Mouse (Mus musculus) liver, embryonic 13.5 days (tissue): ENCODE results near the gene Naip6. TPM values are rescaled to one million over a fixed set of nuclear protein-coding genes. Genes with fewer than 3 reads are reported as not detected.
"Not testable (repeated sequence)": the region's sequence is repeated elsewhere in the genome, so short reads cannot be mapped to it uniquely, and the experiment has no call there.

Experiments used
- ATAC-seq: fragments of 200-750 bp; cut with Nextera tagmentation; 2 replicates; pipeline ENCODE4 v1.8.0; 2017; ENCODE audit warnings: low read depth, mild to moderate bottlenecking, moderate number of reproducible peaks, moderate library complexity
- DNase-seq: peaks from one replicate; pipeline ENCODE4 v3.0.0; 2022
- H3K27ac ChIP-seq: fragments of 300-500 bp; sonication (generic); 2 replicates; pipeline ENCODE4 v1.5.1; 2015; ENCODE audit warnings: moderate library complexity, mild to moderate bottlenecking, inconsistent platforms
- H3K27me3 ChIP-seq: fragments of 300-500 bp; sonication (generic); 2 replicates; pipeline ENCODE4 v1.6.1; 2015; ENCODE audit warnings: mild to moderate bottlenecking, inconsistent platforms
- H3K36me3 ChIP-seq: fragments of 300-500 bp; sonication (generic); 2 replicates; pipeline ENCODE4 v1.6.1; 2015; ENCODE audit warnings: mild to moderate bottlenecking, inconsistent platforms
- H3K4me1 ChIP-seq: fragments of 300-500 bp; sonication (generic); replicated peaks from 2 replicates; pipeline ENCODE4 v1.6.1; 2015; ENCODE audit warnings: inconsistent platforms
- H3K4me2 ChIP-seq: fragments of 300-500 bp; sonication (generic); 2 replicates; pipeline ENCODE4 v1.6.1; 2015; ENCODE audit warnings: inconsistent platforms, mild to moderate bottlenecking, moderate library complexity
- H3K4me3 ChIP-seq: fragments of 300-500 bp; sonication (generic); replicated peaks from 2 replicates; pipeline ENCODE4 v1.5.1; 2015; ENCODE audit warnings: mild to moderate bottlenecking, inconsistent platforms
- H3K9ac ChIP-seq: fragments of 300-500 bp; sonication (generic); 2 replicates; pipeline ENCODE4 v1.6.1; 2015; ENCODE audit warnings: mild to moderate bottlenecking, inconsistent platforms
- H3K9me3 ChIP-seq: fragments of 300-500 bp; sonication (generic); replicated peaks from 2 replicates; pipeline ENCODE4 v1.6.1; 2016; ENCODE audit warnings: inconsistent platforms
- WGBS: fragments of 180-500 bp; shearing (Covaris S2); methylation state at CpG from one replicate; pipeline ENCODE4 v1.1.7; 2015; ENCODE audit not compliant: insufficient replicate concordance; 5-methylcytosine and 5-hydroxymethylcytosine counted together
- polyA plus RNA-seq: library from polyadenylated mRNA; unstranded; fragments of >200 nt; fragmentation: Nextera tagmentation; extraction: Ambion mirVana; gene quantifications from 2 replicates; pipeline ENCODE4 v1.2.1, GENCODE M21; 2015

Naip6 gene
- polyA plus RNA-seq, result 0.23 TPM in 2 replicates

DNA sequence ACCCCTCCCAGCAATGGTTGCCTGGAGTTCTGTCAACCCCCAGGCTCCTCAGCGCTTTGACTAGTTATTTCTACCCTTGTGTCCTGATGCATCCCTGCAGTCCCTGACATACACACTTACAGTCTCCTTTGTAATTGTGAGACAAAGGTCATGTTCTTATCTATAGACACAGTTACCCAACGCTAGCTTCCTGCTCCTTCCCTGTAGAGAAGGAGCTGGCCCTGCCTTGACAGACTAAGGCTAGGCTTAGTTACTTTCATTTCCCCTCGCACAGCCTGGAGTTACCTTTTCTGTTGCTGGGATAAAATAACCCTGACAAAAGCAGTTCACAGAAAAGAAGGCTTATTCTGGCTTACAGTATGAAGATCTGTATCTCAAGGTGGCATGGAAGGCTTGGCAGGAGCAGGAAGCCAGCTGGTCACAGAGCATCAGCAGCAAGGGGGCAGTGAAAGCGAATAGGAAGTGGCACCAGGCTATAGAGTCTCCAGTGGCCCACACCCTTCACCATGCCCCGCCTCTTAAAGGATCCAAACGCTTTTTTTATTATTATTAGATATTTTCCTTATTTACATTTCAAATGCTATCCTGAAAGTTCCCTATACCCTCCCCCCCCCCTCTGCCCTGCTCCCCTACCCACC, at the start of gene Naip6:
Gene Naip6, minus strand, starts transcription at position 419 of the 638 bp plus-strand sequence.
- H3K9ac ChIP-seq, DNase-seq, H3K36me3 ChIP-seq, H3K27ac ChIP-seq, H3K4me1 ChIP-seq, H3K27me3 ChIP-seq, H3K4me3 ChIP-seq, H3K9me3 ChIP-seq: not testable (repeated sequence)
- WGBS, result 28% methylated on average over 6 of the region's 6 CpGs
- 0 out of 2 replicates have a peak within 1 kb of the TSS, but pooled peaks have one; percentile 8 for H3K4me2 ChIP-seq
- peak; percentile 53; the same call in 1 of the 2 replicates for ATAC-seq

DNA sequence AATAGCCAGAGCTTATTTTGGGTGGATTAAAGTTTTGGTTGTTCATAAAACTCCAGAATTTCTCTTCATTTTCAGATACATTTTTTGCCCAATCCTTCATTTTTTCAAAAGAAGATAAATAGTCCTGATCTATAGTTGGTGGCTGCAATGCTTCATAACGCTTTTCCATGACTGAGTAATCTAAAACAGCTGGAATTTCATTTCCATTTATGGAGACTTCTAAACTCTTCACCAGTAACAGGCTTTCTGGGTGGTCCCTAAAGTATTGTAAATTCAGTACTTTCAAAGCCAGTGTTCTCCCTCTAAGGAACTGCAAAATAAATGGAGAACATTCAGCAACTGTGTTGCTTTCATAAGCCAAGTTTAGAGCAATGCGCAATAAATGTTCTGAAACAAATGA, 34.8 kb upstream of the Naip6 start:
- not testable (repeated sequence) for H3K4me1 ChIP-seq, H3K9me3 ChIP-seq, H3K27ac ChIP-seq, DNase-seq, H3K27me3 ChIP-seq, H3K4me3 ChIP-seq, H3K9ac ChIP-seq, ATAC-seq, H3K36me3 ChIP-seq, H3K4me2 ChIP-seq
- 60% methylated on average over 2 of the region's 2 CpGs for WGBS

DNA sequence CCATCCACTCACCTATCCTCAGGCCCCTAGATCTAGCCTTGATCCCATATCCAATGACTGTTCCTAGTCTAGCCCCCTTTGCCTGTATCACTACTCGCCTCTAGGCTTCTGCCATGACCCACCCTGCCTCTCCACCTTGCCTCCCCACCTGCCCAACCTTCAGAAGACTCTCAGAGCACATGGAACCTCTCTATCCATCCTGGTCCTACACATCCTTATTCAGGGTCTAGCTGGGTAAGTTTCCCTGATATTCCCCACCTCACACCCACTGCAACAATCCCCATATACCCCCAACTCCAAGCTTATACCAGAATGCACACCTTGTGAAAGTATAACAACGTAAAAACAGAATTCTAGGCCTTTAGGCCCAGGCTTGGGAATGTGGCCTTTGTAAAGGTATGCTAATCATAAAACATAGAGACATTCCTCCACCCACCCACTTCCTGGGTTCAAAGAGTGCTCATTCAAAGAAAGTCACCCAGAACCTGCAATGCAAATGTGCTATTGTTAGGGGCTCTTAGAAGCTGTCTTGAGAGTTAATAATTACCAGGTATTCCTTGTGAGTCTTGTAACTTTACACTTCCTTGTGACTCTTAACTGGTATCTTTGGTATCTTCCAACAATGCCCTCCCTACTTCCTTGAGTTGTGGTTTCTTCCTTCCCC, 32.2 kb upstream of the Naip6 start:
- H3K9me3 ChIP-seq, H3K27ac ChIP-seq, H3K4me3 ChIP-seq, ATAC-seq, H3K4me1 ChIP-seq, H3K27me3 ChIP-seq, H3K4me2 ChIP-seq, DNase-seq, H3K9ac ChIP-seq, H3K36me3 ChIP-seq: not testable (repeated sequence)
- WGBS, result 38% methylated on average over 1 of the region's 2 CpGs

DNA sequence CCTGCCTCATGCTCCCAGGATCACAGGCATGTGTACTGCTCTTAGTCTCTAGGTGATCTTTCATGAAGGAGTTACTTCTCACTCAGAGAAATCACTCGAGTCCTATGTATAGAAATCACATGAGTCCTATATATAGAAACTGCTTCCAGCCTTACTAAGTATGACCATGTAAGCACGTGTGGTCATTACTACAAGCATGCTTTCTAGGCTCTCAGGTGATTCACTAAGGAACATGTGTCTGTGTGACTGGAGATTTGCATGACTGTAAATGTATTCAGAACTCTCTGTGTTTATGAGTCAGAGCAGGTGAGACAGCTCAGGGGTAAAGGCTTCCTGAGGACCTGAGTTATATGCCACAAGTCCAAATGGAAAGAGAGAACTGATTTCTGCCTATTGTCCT, 24.3 kb upstream of the Naip6 start:
- no peak overlapping the region for H3K4me3 ChIP-seq
- no peaks in the 10 kb centered on the region for H3K9me3 ChIP-seq
- no peak overlapping the region for H3K4me2 ChIP-seq
- DNase-seq (no peak), ATAC-seq (no peak)
- no peaks in the 10 kb centered on the region for H3K36me3 ChIP-seq
- 45% methylated on average over 2 of the region's 2 CpGs for WGBS
- H3K27ac ChIP-seq, result no peak overlapping the region
- H3K27me3 ChIP-seq, result no peaks in the 10 kb centered on the region
- no peak overlapping the region for H3K9ac ChIP-seq
- no peaks in the 10 kb centered on the region for H3K4me1 ChIP-seq

DNA sequence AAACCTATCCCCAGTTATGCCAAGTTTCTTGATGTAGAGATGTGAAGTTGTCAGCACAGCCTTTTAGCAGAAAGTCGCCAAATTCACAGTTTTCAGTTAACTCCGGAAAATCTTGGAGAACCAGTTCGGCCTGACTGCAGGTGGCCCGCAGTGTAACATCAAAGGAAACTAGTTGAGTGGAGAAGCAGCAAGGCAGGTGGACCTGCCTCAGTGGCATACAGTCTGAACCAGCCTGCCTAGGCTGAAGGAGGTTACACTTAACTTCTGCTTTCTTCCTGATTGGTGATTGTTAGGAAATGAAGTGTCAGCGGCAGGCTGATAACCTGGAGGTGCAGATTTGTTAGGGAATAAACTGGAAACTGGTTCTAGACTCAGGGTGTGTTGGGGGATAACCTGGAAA, 14.3 kb upstream of the Naip6 start:
- ATAC-seq, H3K27ac ChIP-seq, DNase-seq, H3K4me2 ChIP-seq, H3K4me1 ChIP-seq, H3K36me3 ChIP-seq, H3K27me3 ChIP-seq, H3K4me3 ChIP-seq, H3K9me3 ChIP-seq, H3K9ac ChIP-seq: not testable (repeated sequence)
- WGBS, result 19% methylated on average over 5 of the region's 5 CpGs

DNA sequence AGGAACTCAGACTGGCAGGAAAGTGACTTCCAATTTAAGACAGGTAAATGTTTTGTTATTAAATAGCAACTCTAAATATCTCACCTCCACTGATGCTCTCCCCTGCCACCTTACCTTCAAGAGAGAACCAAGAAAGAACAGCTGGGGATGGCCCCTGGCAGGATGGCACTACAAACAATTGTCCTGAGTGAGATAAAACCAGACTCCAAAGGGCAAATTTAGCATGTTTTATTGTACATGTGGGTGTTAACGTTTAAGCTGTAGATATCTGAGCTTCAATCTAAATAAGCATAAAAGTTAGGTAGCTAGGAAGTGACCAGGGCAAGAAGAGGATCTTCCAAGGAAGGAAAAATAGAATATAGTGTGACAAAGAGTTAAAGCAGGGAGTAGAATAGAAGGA, 11.4 kb upstream of the Naip6 start:
- not testable (repeated sequence) for H3K27me3 ChIP-seq, H3K36me3 ChIP-seq, H3K4me1 ChIP-seq, H3K9me3 ChIP-seq, ATAC-seq, H3K9ac ChIP-seq, H3K4me2 ChIP-seq, H3K27ac ChIP-seq, DNase-seq, H3K4me3 ChIP-seq
- 29% methylated on average over 1 of the region's 1 CpGs for WGBS

DNA sequence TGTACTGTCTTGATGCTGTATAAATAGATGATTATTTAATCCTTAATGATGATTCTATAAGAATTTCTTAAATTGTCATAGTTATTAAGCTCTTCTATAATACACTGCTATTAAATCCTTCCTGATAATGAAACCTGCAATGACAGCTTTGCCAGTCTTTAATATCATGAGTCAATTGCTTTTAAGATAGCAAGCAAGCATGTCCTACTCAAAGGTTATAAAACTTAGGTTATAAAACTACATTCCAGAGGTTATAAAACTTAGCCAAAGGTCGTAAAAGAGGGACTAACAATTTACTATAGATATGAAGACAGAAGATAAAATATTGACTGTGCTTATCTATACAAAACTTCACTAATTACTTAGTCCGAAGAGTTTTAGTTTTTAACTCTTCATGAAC, 10.6 kb upstream of the Naip6 start:
- not testable (repeated sequence) for H3K9me3 ChIP-seq, H3K27me3 ChIP-seq, H3K27ac ChIP-seq, H3K4me3 ChIP-seq, ATAC-seq, H3K4me2 ChIP-seq, DNase-seq, H3K4me1 ChIP-seq, H3K9ac ChIP-seq, H3K36me3 ChIP-seq
- 42% methylated on average over 2 of the region's 2 CpGs for WGBS

DNA sequence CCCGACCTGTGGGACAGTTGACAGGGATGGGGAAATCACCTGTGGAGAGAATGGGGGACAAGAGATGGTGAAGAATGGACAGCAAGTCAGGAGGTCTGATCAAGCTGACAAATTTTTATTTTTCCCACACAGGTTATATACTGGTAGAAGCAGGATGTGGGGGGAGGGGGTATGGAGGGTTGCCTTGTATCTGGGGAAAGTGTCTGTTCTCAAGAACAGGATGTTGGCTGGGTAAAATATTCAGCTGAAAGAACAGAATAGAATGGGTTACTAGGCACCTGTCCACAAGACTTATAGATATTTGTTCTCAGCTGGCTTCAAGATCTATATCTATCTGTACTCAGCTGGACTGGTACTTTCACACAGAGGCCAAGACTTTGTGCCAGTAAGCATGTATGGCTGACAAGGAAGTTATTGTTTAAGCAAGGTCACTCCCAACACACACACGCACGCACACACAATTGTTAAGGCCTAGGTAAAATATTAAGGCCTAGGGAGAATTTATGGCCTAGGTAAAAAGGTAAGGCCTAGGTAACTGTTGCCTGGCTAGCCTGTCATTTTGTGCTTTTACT, 4.9 kb upstream of the Naip6 start:
- not testable (repeated sequence) for H3K9ac ChIP-seq, H3K4me1 ChIP-seq, H3K9me3 ChIP-seq, H3K36me3 ChIP-seq, H3K4me3 ChIP-seq, H3K27ac ChIP-seq, H3K27me3 ChIP-seq, DNase-seq, H3K4me2 ChIP-seq, ATAC-seq
- WGBS, result 68% methylated on average over 3 of the region's 3 CpGs

DNA sequence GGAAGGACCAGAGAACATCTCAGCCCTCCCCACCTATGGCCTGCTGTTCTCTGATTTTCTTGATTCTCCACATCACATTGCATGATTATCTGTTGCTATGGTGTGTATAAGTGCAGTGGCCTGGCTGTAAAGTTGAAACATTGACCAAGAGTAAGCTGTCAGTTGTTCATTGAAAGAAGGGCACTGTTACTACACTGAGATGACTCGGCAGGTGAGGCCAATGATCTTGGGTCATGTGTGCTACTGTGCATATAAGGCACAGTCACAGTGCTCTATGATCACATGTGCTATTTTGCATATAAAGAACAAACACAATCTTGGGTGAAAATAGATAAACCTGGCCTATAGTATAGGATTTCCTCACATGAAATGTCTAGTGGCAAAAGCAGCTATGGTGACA, 32.9 kb downstream of the Naip6 start:
- no peak overlapping the region for H3K27ac ChIP-seq
- no peak for DNase-seq
- no peak overlapping the region for H3K4me2 ChIP-seq
- H3K27me3 ChIP-seq, result no peaks in the 10 kb centered on the region
- H3K36me3 ChIP-seq, result no peaks in the 10 kb centered on the region
- no peaks in the 10 kb centered on the region for H3K9me3 ChIP-seq
- ATAC-seq, result no peak
- 68% methylated on average over 1 of the region's 1 CpGs for WGBS
- no peaks in the 10 kb centered on the region for H3K4me1 ChIP-seq
- H3K4me3 ChIP-seq, result no peak overlapping the region
- H3K9ac ChIP-seq, result no peak overlapping the region

DNA sequence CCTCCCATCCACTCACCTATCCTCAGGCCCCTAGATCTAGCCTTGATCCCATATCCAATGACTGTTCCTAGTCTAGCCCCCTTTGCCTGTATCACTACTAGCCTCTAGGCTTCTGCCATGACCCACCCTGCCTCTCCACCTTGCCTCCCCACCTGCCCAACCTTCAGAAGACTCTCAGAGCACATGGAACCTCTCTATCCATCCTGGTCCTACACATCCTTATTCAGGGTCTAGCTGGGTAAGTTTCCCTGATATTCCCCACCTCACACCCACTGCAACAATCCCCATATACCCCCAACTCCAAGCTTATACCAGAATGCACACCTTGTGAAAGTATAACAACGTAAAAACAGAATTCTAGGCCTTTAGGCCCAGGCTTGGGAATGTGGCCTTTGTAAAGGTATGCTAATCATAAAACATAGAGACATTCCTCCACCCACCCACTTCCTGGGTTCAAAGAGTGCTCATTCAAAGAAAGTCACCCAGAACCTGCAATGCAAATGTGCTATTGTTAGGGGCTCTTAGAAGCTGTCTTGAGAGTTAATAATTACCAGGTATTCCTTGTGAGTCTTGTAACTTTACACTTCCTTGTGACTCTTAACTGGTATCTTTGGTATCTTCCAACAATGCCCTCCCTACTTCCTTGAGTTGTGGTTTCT, 45.9 kb downstream of the Naip6 start:
- WGBS, result no CpG with 5 or more reads among the region's 1 CpGs

DNA sequence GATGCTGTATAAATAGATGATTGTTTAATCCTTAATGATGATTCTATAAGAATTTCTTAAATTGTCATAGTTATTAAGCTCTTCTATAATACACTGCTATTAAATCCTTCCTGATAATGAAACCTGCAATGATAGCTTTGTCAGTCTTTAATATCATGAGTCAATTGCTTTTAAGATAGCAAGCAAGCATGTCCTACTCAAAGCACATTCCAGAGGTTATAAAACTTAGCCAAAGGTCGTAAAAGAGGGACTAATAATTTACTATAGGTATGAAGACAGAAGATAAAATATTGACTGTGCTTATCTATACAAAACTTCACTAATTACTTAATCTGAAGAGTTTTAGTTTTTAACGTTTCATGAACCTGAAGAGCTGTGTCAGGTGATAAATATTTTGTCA, 60.5 kb downstream of the Naip6 start:
- H3K27me3 ChIP-seq, ATAC-seq, H3K36me3 ChIP-seq, H3K4me3 ChIP-seq, H3K4me1 ChIP-seq, H3K9ac ChIP-seq, DNase-seq, H3K27ac ChIP-seq, H3K4me2 ChIP-seq, H3K9me3 ChIP-seq: not testable (repeated sequence)
- 42% methylated on average over 2 of the region's 2 CpGs for WGBS

More for the DNA sequence above, 45.9 kb downstream of the Naip6 start:
- DNase-seq, H3K9me3 ChIP-seq, ATAC-seq, H3K27ac ChIP-seq, H3K4me1 ChIP-seq, H3K36me3 ChIP-seq, H3K4me3 ChIP-seq, H3K9ac ChIP-seq, H3K27me3 ChIP-seq, H3K4me2 ChIP-seq: not testable (repeated sequence)
